Mouse (Mus musculus): ENCODE measurements at regions not wholly inside any gene's neighbourhood (a gene's known extent, or its start where the extent isn't known, plus 50 kb on each side); places are given as distances from the start of the nearest gene placed in this dataset.
"Not testable (repeated sequence)": the region's sequence is repeated elsewhere in the genome, so short reads cannot be mapped to it uniquely, and the experiment has no call there.

- no peak overlapping the region for H3K9ac ChIP-seq (ENCODE audit: low read depth, low read length)
- H3K9me3 ChIP-seq (replicated peaks; ENCODE audit: low read length): no peaks in the 10 kb centered on the region
- H3K4me1 ChIP-seq (replicated peaks; ENCODE audit: insufficient read depth, low read length): no peaks in the 10 kb centered on the region
- H3K27me3 ChIP-seq (ENCODE audit: insufficient read depth, low read length): no peaks in the 10 kb centered on the region
- 67% methylated on average over 6 of the region's 6 CpGs for WGBS
- no peak overlapping the region for H3K4me3 ChIP-seq (replicated peaks; ENCODE audit: low read depth, low read length)
- no peaks in the 10 kb centered on the region for H3K36me3 ChIP-seq (ENCODE audit: insufficient read depth, low read length)
- DNase-seq (ENCODE audit: low spot score) (peak; percentile 4), ATAC-seq (replicated peaks; ENCODE audit: low FRiP score, low read depth) (no peak)
- peak; percentile 44; the same call in 1 of the 2 replicates for TF ChIP-seq CTCF (IDR thresholded peaks at IDR 0.05; ENCODE audit: low read depth)
- H3K27ac ChIP-seq: no peak overlapping the region
- H3K4me2 ChIP-seq (ENCODE audit: low read length): no peak overlapping the region
These were observed 158.8 kb upstream of the Olfr1507 start for GRCm38 (mm10) chr14:52654355-52654754.

GRCm38 (mm10) chr14:52638179-52638578 is 142.6 kb upstream of the Olfr1507 start:
- ATAC-seq (replicated peaks; ENCODE audit: low FRiP score, low read depth): no peak

GRCm38 (mm10) chr14:52622184-52622583 is 126.6 kb upstream of the Olfr1507 start:
- Histone ChIP-seq H3K36me3 (ENCODE audit: insufficient read depth, low read length) (no peaks in the 10 kb centered on the region), H3K27me3 (ENCODE audit: insufficient read depth, low read length) (no peaks in the 10 kb centered on the region), H3K27ac (no peak overlapping the region), H3K4me1 (replicated peaks; ENCODE audit: insufficient read depth, low read length) (no peaks in the 10 kb centered on the region), H3K9me3 (replicated peaks; ENCODE audit: low read length) (no peaks in the 10 kb centered on the region), H3K9ac (ENCODE audit: low read depth, low read length) (no peak overlapping the region), H3K4me2 (ENCODE audit: low read length) (no peak overlapping the region), H3K4me3 (replicated peaks; ENCODE audit: low read depth, low read length) (no peak overlapping the region)
- WGBS: 33% methylated on average over 4 of the region's 4 CpGs
- DNase-seq (ENCODE audit: low spot score): no peak
- peak; percentile 44 for TF ChIP-seq CTCF (IDR thresholded peaks at IDR 0.05; ENCODE audit: low read depth)
- ATAC-seq (replicated peaks; ENCODE audit: low FRiP score, low read depth): no peak

More at GRCm38 (mm10) chr14:52638179-52638578, 142.6 kb upstream of the Olfr1507 start:
- Histone ChIP-seq H3K4me3 (replicated peaks; ENCODE audit: low read depth, low read length) (no peak overlapping the region), H3K9me3 (replicated peaks; ENCODE audit: low read length) (no peaks in the 10 kb centered on the region), H3K36me3 (ENCODE audit: insufficient read depth, low read length) (no peaks in the 10 kb centered on the region), H3K4me1 (replicated peaks; ENCODE audit: insufficient read depth, low read length) (no peaks in the 10 kb centered on the region), H3K27me3 (ENCODE audit: insufficient read depth, low read length) (no peaks in the 10 kb centered on the region), H3K27ac (no peak overlapping the region), H3K9ac (ENCODE audit: low read depth, low read length) (no peak overlapping the region), H3K4me2 (ENCODE audit: low read length) (no peak overlapping the region)
- no peak for DNase-seq (ENCODE audit: low spot score)
- no peak for TF ChIP-seq CTCF (IDR thresholded peaks at IDR 0.05; ENCODE audit: low read depth)
- WGBS: 61% methylated on average over 2 of the region's 2 CpGs

GRCm38 (mm10) chr14:52580319-52580718 is 84.8 kb upstream of the Olfr1507 start:
- Histone ChIP-seq H3K9me3 (replicated peaks; ENCODE audit: low read length) (no peaks in the 10 kb centered on the region), H3K9ac (ENCODE audit: low read depth, low read length) (no peak overlapping the region), H3K4me1 (replicated peaks; ENCODE audit: insufficient read depth, low read length) (no peaks in the 10 kb centered on the region), H3K36me3 (ENCODE audit: insufficient read depth, low read length) (no peaks in the 10 kb centered on the region), H3K27ac (no peak overlapping the region), H3K4me2 (ENCODE audit: low read length) (no peak overlapping the region), H3K27me3 (ENCODE audit: insufficient read depth, low read length) (no peaks in the 10 kb centered on the region), H3K4me3 (replicated peaks; ENCODE audit: low read depth, low read length) (no peak overlapping the region)
- WGBS: 50% methylated on average over 3 of the region's 3 CpGs
- ATAC-seq (replicated peaks; ENCODE audit: low FRiP score, low read depth): no peak
- TF ChIP-seq CTCF (IDR thresholded peaks at IDR 0.05; ENCODE audit: low read depth): peak; percentile 47
- peak; percentile 0 for DNase-seq (ENCODE audit: low spot score)

GRCm38 (mm10) chr14:52566920-52567319 is 71.4 kb upstream of the Olfr1507 start:
- Histone ChIP-seq H3K4me3 (replicated peaks; ENCODE audit: low read depth, low read length) (no peak overlapping the region), H3K36me3 (ENCODE audit: insufficient read depth, low read length) (no peaks in the 10 kb centered on the region), H3K27ac (no peak overlapping the region), H3K9me3 (replicated peaks; ENCODE audit: low read length) (no peaks in the 10 kb centered on the region), H3K27me3 (ENCODE audit: insufficient read depth, low read length) (no peaks in the 10 kb centered on the region), H3K9ac (ENCODE audit: low read depth, low read length) (no peak overlapping the region), H3K4me1 (replicated peaks; ENCODE audit: insufficient read depth, low read length) (no peaks in the 10 kb centered on the region), H3K4me2 (ENCODE audit: low read length) (no peak overlapping the region)
- ATAC-seq (replicated peaks; ENCODE audit: low FRiP score, low read depth) (no peak), DNase-seq (ENCODE audit: low spot score) (no peak)
- TF ChIP-seq CTCF (IDR thresholded peaks at IDR 0.05; ENCODE audit: low read depth): no peak
- 69% methylated on average over 5 of the region's 5 CpGs for WGBS

- no peaks in the 10 kb centered on the region for H3K36me3 ChIP-seq (ENCODE audit: insufficient read depth, low read length)
- H3K27ac ChIP-seq: no peak overlapping the region
- ATAC-seq (replicated peaks; ENCODE audit: low FRiP score, low read depth) (no peak), DNase-seq (ENCODE audit: low spot score) (no peak)
- TF ChIP-seq CTCF (IDR thresholded peaks at IDR 0.05; ENCODE audit: low read depth): no peak
- no peaks in the 10 kb centered on the region for H3K9me3 ChIP-seq (replicated peaks; ENCODE audit: low read length)
- no peak overlapping the region for H3K9ac ChIP-seq (ENCODE audit: low read depth, low read length)
- H3K27me3 ChIP-seq (ENCODE audit: insufficient read depth, low read length): no peaks in the 10 kb centered on the region
- H3K4me3 ChIP-seq (replicated peaks; ENCODE audit: low read depth, low read length): no peak overlapping the region
- WGBS: 31% methylated on average over 4 of the region's 4 CpGs
- no peak overlapping the region for H3K4me2 ChIP-seq (ENCODE audit: low read length)
- no peaks in the 10 kb centered on the region for H3K4me1 ChIP-seq (replicated peaks; ENCODE audit: insufficient read depth, low read length)
These were observed 70.1 kb upstream of the Olfr1507 start for GRCm38 (mm10) chr14:52565606-52566005.

- not testable (repeated sequence) for H3K4me2 ChIP-seq (ENCODE audit: low read length); H3K9ac ChIP-seq (ENCODE audit: low read depth, low read length); DNase-seq (ENCODE audit: low spot score); H3K27ac ChIP-seq; H3K9me3 ChIP-seq (replicated peaks; ENCODE audit: low read length); H3K27me3 ChIP-seq (ENCODE audit: insufficient read depth, low read length); H3K4me1 ChIP-seq (replicated peaks; ENCODE audit: insufficient read depth, low read length); ATAC-seq (replicated peaks; ENCODE audit: low FRiP score, low read depth); H3K4me3 ChIP-seq (replicated peaks; ENCODE audit: low read depth, low read length); H3K36me3 ChIP-seq (ENCODE audit: insufficient read depth, low read length)
- 92% methylated on average over 13 of the region's 13 CpGs for WGBS
These were observed 60.8 kb upstream of the Olfr1507 start for GRCm38 (mm10) chr14:52556340-52556739.

Measured in kidney, postnatal 0 days (tissue).